Mouse (Mus musculus): ENCODE data around the gene Cfl1.

Cfl1 gene

GRCm38 (mm10) chr19:5465037-5465436 is 25.2 kb upstream of the Cfl1 start:
- DNase-seq (ENCODE audit: low spot score in 2 of 2): no peak

GRCm38 (mm10) chr19:5466916-5467500 is 23.2 kb upstream of the Cfl1 start:
- no peak for DNase-seq (ENCODE audit: low spot score in 2 of 2)

- peak; percentile 67 to 69 for DNase-seq (ENCODE audit: low spot score in 2 of 2)
Measured at GRCm38 (mm10) chr19:5468374-5468773, 21.9 kb upstream of the Cfl1 start, which contains the start of gene Ctsw. Gene Ctsw, minus strand, starts transcription at chr19:5468507.

- no peak for DNase-seq (ENCODE audit: low spot score in 2 of 2)
Measured at GRCm38 (mm10) chr19:5471846-5472245, 18.4 kb upstream of the Cfl1 start.

- no peak for DNase-seq (ENCODE audit: low spot score in 2 of 2)
Measured at GRCm38 (mm10) chr19:5472857-5473256, 17.4 kb upstream of the Cfl1 start.

- peak; percentile 44 to 51 for DNase-seq (ENCODE audit: low spot score in 2 of 2)
Measured at GRCm38 (mm10) chr19:5473720-5474119, 16.5 kb upstream of the Cfl1 start, which contains the start of gene Efemp2. Gene Efemp2, plus strand, starts transcription at chr19:5473954.

GRCm38 (mm10) chr19:5474281-5475068 is 15.8 kb upstream of the Cfl1 start:
- no peak for DNase-seq (ENCODE audit: low spot score in 2 of 2)

- DNase-seq (ENCODE audit: low spot score in 2 of 2): no peak
Measured at GRCm38 (mm10) chr19:5475069-5475714, 15.1 kb upstream of the Cfl1 start.

- DNase-seq (ENCODE audit: low spot score in 2 of 2): no peak
Measured at GRCm38 (mm10) chr19:5477004-5477667, 13.1 kb upstream of the Cfl1 start.

GRCm38 (mm10) chr19:5477668-5478300 is 12.5 kb upstream of the Cfl1 start:
- no peak for DNase-seq (ENCODE audit: low spot score in 2 of 2)

GRCm38 (mm10) chr19:5480016-5480415 is 10.2 kb upstream of the Cfl1 start:
- DNase-seq (ENCODE audit: low spot score in 2 of 2): no peak

- no peak for DNase-seq (ENCODE audit: low spot score in 2 of 2)
Measured at GRCm38 (mm10) chr19:5481398-5481797, 8.9 kb upstream of the Cfl1 start.

- peak in 1 of 2 experiments; percentile 2 for DNase-seq (ENCODE audit: low spot score in 2 of 2)
Measured at GRCm38 (mm10) chr19:5483386-5484359, 6.6 kb upstream of the Cfl1 start.

- no peak for DNase-seq (ENCODE audit: low spot score in 2 of 2)
Measured at GRCm38 (mm10) chr19:5484496-5484895, 5.8 kb upstream of the Cfl1 start.

GRCm38 (mm10) chr19:5485371-5485770 is 4.9 kb upstream of the Cfl1 start:
- no peak for DNase-seq (ENCODE audit: low spot score in 2 of 2)

GRCm38 (mm10) chr19:5485821-5486220 is 4.4 kb upstream of the Cfl1 start:
- DNase-seq (ENCODE audit: low spot score in 2 of 2): no peak

GRCm38 (mm10) chr19:5486286-5486685 is 4.0 kb upstream of the Cfl1 start:
- DNase-seq (ENCODE audit: low spot score in 2 of 2): no peak

GRCm38 (mm10) chr19:5486771-5487170 is 3.5 kb upstream of the Cfl1 start:
- DNase-seq (ENCODE audit: low spot score in 2 of 2): no peak

GRCm38 (mm10) chr19:5487768-5488550 is 2.3 kb upstream of the Cfl1 start, which contains the start of gene Mus81:
Gene Mus81, minus strand, starts transcription at chr19:5488402.
- peak; percentile 93 to 98 for DNase-seq (ENCODE audit: low spot score in 2 of 2)
